Mouse (Mus musculus) ZHBTc4 (cell line): ENCODE results near the gene Pid1.

Source experiments
- DNase-seq: peaks from one replicate; pipeline ENCODE4 v3.0.0-alpha.2; 2011; ENCODE audit warnings: low read depth, low spot score

The Pid1 gene

DNA sequence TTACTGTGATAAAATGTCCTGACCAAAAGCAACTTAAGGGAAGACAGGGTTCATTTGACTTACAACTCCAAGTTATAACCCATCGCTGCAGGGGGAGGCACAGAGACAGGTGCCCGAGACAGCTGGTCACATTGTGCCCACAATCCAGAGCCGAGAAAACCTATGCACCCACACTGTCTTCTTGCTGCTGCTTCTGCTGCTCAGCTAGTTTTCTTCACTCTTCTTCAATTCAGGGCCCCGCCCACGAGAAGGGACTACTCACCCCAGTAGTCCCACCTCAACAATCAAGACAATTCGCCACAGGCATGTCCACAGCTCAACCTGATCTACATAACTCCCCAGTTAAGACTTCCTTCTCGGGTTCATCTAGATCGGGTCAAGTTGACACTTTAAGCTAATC, at the start of gene Pid1:
TSS of gene Pid1 (minus strand) at position 214 of the 400 bp plus-strand sequence.
- DNase-seq = no peak

DNA sequence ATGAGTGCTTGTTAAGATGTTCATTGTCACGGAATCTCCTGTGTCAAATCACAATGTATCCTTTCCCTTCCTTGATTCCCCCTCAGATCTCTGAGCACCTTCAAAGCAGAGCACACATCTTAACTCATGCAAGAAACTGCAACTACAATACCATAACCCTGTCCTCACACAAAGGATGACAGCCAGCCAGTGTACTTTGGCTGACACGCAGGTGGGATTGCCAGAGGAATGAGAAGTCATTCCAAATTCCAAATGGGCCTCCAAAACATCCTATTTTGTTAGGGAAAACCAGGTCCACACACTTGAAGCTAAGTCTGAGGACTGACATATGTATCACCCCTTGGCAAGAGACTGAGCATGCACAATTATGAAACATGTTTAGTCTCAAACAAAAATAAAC, 45.5 kb upstream of the Pid1 start:
- peak; percentile 18 for DNase-seq

DNA sequence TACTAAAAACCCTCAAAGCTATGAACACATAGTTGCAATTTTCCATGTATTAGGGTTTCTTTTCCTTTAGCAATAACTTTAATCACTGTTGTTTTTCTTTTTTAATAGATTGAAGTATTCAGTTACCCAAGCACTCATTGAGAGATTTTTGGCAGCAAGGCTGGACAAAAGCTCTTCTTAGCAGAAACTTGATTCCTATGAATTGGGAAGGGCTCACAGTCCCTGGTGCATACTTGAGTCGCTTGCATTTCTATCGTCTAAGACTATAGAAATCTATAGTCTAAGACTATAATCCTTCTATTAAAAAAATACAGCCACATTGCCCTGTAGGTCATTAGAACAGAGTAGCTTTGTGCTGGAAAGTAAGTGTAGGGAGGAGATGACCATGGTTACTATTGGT, 44.9 kb upstream of the Pid1 start:
- no peak for DNase-seq

DNA sequence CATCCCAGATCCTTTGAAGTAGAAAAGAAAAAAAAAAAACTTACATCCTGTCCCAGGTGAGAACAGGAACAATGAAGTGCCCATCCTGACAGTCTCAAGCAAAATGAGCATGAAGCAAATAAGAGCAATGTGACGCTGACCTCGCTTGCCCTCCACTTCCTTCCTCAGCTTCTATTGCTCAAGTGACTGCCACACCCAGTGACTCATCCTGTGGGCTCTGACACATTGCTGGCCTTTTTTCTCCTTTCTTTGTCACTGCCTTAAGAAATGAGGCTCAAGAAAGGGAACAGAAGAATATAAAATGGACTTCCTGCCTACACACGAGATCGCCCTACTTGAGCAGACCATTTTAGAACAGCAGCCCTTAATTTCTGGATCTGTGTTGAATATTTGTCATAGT, 42.9 kb upstream of the Pid1 start:
- DNase-seq = peak; percentile 56

DNA sequence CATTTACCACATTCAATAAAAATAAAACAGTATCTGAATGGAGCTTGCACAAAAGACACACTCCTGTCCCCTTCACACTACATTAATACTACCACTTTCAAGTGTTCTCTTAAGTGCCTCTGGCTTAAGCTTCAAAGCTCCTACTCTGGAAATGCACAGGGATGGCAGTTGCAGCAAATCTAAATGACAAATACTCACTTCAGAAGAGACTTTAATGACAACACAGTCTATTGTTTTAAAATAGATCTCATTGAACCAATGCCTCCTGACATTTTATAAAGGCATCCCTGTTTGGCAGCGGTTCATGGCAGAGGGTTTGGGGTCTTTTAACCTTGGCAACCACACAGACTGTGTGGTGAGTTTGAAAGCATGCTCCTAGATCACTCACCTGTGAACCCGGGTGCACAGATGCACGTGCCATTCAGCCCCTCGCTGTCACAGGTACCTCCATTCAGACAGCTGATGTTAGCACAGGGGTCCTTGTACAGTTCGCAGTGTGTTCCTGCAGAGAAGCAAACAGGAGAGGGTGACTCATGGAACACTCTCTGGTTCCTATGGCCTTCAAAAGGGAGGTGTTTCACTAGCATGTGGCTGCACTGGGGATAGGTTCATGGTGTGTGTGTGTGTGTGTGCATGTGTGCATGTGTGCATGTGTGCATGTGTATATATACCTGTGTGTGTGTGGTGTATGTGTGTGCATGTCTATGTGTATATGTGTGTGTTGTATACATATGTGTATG, 41.7 kb upstream of the Pid1 start:
- peak; percentile 76 for DNase-seq

DNA sequence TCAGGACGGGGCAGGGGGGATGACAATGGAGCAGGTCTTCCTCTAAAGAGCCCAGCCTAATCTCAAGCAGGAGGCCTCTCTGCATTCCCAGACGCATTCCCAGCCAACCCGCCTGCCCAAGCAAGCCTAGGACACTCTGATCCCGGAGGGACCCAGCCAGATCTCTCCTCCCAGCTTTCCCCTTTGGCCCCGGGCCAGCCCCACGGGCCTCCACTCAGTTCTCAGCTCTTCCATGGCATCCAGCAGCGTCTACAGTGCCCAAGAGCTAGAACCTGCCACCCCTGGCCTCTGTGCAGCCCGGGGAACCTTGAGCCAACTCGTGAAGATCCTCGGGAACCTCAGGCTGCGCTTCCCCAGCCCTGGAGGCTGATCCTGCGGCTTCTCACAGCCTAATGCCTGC, 40.9 kb upstream of the Pid1 start:
- DNase-seq = peak; percentile 55

DNA sequence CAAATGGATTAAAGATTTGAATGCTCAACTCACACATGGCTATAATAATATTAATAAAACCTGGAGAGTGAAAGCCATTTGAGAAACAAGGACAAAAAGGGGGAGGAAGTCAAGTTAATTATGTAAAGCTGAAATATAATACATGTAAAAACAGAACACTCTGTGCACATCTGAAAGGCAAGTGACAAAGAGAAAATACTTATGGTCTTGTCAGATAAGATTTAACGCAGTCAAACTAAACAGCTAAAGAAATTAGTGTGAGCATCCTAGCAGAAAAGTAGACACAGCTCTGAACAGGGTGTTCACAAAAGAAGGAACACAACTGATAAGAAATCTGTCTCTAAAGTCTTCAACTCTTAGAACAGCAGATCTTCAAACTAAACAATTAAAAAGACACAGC, 38.2 kb upstream of the Pid1 start:
- DNase-seq = no peak

DNA sequence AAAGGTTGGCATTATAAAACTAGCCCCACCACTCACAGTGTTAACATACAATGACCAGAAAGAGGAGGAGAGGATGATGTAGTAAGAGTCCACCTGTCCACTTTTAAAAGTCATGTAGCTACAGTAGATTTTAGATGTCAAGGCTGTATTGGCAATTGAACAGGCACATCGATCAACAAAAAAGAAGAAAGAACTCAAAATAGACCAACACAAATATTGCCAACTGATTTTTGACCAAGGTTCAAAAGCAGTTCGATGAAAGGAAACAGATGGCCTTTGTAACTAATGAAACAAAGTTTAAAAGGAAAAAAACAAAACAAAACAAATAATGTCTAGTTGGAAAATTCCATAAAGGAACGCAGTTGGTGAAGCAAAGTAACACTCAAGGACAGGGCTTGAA, 35.7 kb upstream of the Pid1 start:
- DNase-seq = no peak

DNA sequence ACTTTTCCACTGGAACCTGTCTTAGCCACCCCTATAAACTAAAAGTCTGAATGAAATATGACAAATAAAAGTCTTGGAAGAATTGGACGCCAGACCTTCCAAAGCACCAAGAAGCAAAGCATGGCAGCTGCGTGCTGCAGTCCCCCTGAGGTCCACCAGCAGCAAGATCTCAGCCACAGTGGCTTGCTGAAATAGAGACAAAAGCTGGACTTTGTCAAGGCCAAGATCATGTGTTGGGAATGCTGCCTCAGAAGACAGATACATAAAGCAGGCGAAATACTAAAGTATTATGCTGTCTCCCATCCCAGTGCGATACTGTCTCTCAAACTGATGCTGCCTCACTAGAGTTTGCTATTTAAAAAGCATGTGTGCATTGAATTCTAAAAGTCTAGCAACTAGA, 35.1 kb upstream of the Pid1 start:
- DNase-seq = no peak

DNA sequence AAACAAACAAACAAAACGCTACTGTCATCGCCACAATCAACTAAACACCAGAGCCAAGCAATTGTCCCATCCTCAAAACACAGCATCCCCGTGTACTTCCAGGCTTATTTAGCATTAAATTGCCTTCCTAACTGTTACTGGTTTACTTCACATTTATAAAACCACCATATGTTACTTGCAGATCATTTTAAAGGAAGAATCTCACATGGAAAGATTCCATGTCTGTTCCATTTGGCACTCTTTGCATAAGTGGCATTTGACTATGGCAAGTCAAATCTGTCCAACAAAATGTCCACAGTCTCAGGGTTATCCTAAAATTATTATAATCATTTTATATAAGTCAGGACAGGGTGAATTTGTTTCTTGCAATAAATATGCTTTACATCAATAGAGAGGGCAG, 32.8 kb upstream of the Pid1 start:
- no peak for DNase-seq

DNA sequence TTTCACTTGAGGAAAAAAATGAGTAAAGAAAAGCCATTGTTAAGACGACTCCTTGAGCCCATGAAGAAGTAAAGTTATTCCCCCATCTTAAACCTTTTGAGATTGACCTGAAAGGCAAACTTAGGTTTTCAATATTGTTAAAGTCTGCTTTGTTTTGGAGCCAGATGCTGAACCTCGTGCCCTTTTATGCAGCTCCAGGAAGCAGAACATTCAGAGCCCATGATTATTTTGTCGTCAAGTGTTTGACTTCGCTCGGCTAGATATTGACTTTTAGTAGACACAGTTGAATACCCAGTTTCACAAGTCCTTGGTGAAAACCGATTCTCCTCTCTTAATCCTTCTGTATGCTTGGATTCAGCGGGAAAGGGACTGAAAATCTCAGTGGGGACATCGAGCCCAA, 31.9 kb upstream of the Pid1 start:
- DNase-seq = no peak

DNA sequence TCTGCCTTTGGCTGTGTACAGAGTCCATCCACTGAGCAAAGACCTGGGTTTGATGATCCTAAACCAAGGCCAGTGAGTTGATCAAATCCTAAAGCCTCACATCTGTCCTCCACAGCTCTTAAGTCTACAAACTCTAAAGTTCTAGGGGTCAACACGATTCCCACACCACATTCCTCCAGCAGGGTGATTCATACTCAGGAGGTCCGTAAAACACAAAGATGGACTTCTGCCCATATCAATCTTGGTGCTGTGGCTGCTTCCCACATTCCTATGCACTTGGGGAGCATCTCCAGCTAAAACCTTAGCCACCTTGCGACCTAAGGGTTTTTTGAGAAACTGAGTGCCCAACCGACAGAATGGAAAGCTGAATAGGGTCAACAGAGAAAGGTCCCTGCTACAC, 27.0 kb upstream of the Pid1 start:
- DNase-seq = no peak

DNA sequence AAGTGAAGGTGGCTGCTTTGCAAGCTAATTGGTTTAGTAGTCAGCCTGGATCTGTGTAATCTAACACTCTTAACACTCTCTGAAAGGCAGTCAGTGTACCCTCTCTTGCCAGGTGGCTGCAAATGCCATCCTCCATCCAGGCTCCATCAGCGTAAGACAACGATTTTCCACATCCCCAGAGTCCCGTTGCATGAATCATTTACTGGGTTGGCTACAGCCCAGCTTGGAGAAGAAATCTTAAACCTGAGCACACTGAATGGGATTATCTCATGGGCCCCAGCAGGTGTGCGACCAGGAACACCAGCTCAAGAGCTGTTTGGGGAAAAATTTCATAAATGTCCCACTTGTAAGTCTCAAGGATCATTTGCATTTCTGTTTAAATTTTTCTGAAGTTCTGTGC, 23.6 kb upstream of the Pid1 start:
- DNase-seq = no peak

DNA sequence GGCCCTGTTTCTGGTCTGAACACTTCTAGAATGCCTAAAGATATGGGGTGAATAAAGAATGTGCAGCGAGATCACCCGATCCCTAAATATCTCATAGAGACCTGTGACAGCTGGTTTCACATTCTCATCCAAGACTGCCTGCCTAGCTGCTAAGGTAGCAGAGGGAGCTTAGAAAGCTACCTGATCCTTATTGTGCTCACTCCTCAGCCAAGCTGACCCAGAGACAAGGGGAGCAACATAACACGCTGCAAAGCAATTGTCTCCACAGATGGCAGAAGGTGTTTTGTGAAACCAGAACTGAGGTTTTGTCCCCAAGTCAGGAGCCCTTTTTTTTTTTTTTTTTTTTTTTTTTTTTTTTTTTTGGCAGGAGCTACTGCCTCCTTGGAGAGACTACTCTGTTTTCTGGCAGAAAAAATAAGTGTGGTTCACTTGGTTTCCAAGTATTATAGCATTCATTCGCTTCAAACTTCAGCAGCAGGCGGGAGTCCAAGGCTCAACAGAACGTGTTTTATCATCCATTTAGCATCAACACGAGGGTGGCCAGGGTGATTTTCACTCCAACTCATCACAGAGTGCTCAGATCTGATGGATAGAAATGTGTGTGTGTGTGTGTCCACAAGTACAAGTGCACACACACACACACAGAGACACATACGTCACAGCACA, 22.6 kb upstream of the Pid1 start:
- peak; percentile 9 for DNase-seq

DNA sequence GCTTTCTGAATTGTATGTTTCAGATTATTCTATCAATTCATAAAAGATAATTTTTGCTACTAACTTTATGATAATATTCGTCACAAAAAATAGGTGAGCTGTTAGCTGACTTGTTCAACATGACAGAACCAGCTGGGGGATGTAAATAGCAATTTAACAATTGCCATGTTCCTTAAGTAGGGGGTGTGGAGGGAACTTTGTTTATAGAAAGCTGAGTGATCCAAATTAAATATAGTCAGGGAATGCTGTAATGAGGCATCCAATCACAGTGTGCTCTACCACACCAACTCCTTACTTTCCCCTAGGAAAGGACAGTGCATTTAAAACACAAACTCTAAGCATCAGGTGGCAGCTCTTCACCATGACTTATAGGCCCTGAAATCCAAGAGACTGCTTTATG, 18.7 kb upstream of the Pid1 start:
- DNase-seq = no peak

DNA sequence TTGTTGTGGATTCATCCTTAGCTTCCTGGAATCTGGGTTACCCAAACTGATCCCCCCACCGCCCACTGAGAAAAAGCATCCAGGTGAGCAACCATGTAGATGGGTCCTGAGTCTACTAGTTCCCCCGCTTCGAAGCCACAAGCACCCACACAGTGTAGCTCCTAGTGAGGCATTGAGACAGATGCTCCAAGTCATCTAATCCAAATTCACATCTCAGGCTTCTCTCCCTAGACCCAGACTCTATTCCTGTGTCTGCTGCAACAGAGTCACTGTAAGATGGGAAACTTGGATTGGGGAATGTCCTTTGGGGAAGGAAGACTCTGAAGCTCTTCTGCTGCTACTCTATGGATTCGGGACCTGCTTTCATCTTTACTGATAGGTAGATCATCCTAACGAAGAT, 18.1 kb upstream of the Pid1 start:
- no peak for DNase-seq

DNA sequence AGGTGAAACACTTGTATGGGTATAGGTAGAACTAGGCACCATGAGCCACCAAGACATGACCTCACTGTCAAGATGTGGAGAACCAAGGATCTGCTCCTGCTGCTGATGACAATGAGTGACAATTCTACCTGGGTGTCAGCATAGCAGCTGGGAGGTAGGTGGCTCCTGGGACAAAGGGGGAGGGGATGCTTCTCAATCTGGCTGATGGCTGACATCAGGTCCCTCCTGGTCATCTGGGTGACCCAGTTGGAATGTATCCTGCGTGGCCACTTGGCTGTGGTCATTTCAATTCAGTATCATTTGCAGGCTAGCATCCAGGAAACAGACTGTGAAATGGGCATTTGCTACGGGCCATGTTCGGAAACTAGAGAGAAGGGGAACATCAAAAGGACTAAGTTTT, 16.9 kb upstream of the Pid1 start:
- no peak for DNase-seq

DNA sequence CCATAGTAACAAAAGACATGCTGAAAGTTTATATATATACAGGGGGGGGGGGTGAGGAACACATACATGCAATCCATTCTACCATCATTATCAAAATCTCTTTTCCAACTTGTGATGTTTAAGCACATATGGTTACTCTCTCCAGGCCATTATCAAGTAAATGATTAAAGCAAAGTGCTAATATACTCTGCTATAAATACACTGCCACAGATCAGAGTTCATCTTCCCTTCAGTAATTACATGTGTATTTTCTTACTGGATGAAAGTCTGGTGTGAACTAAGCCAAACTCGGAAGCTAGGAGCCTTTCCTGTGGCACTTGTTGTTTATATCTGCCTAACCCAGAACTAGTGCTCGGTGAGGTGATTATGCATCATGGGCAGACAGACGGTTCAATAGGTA, 3.8 kb upstream of the Pid1 start:
- no peak for DNase-seq

DNA sequence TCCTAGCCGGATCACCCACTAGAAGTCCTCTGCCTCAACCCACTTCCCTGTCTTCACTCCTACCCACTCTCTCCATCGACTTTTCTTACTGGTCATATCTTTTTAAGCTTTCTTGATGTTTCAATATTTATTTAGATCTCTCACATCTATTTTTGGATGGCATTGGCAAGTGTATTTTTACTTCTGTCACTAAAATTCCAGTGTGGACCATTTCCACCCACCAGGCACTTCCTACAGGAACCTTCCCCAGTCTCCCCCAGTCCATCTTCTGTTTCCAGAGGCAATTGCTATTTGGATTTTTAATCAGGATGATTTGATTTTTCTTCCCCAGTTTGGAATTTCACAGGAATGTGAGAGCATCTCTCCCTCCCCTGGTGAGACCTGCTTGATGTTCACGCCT, 2.6 kb upstream of the Pid1 start:
- no peak for DNase-seq

DNA sequence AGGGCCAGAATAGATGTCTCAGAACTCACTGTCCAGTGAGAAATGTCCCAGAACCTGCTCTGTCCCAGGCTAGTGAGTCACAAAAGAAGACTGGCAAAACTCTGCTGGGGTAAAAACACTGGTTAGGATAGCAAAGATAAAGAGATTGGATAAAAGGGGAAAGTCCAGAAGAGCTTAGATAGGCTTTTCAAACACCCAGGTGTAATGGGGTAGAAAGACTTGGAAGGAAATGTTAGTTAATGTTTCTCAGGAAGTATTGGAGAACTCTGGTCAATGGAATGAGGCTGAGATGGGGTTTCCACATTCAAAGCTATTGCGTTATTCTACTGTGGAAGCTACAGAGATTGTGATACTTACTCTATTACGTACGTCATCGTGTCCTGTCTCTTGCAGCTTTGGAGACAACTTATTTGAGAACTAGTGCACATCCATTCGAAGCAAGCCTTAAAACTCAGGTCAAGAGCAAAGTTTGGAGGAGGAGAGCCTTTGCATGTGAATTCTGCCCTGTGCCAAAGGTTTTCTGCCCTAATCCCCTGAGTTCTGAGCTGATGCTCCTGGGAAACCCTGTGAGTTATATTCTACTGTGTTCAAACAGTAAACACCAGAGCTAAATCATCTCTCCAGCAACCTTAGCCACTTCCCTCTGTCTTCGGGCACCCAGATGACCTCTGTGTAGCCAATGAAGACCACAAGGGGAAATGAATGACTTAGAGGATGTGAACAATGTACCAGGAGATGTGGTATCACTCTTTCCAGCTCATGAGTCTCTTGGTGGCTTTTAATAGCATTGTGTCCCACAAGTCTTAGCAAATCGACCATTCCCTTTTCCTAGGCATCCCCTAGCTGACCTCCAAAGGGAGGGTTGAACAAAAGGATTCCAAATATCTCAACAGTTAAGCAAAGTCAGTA, 1.0 kb downstream of the Pid1 start:
- DNase-seq = no peak

DNA sequence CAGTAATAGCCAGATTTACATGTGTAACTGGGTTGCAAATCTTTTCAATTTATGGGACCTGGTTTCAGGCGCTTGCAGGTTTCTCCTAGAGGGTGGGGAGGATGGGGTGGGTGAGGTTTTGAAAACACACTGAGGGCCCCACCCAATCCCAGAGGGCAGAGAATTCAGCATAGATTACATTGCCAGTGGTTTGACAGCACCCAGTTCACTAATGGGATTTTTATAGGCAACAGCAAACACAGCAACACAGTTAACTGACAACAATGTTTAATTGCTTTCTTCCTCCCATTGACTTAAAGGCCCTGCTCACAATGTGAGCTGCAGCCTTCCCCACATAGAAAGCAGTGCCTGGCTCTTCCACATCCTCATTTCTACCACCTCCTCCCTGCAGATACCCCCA, 1.8 kb downstream of the Pid1 start:
- DNase-seq = no peak

DNA sequence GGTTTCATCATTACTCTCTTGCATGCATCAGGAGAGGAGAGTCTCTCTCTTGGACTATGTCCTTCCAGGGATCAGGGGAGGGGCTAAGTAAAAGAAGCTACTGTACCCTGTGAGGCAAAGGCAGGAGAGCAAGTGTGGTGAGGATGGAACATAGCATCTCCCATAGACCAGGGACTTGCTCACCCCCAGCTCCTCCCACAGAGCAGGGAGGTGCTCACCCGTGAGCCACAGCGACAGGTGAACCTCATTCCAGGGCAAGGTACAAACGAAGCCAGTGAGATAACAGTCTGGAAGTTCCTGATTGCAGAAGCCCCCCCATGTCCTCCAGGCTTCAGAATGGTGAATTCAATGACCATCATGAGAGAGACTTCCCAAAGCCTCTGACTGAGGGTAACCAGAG, 2.6 kb downstream of the Pid1 start:
- DNase-seq = no peak
